Mouse (Mus musculus): Measurements from ENCODE around the gene Prb1. TPM values are rescaled to one million over a fixed set of nuclear protein-coding genes. Genes with fewer than 3 reads are reported as not detected.

Gene Prb1
- polyA plus RNA-seq (2017; shearing (Covaris generic)) = 1 to 10 TPM in 1 of 2 experiments, not detected in 1; 4.5 TPM

GRCm38 (mm10) chr6:132210421-132210820 lies at the start of gene Prb1:
Gene Prb1 (minus strand): TSS chr6:132210521.

Other genes starting within 250 kb of the Prb1 start
- gene Prpmp5, start 104.2 kb upstream of the Prb1 start, polyA plus RNA-seq (2017; shearing (Covaris generic)) = 10 to 100 TPM in 1 of 2 experiments, under 1 TPM in 1; 0.78 to 29.0 TPM
- gene Gm8882, start 153.6 kb upstream of the Prb1 start, polyA plus RNA-seq (2017; shearing (Covaris generic)) = 1 to 10 TPM in 1 of 2 experiments, not detected in 1; 6.5 TPM

All from inflammation-experienced regulatory T-cells (primary cell).